Mouse (Mus musculus): ENCODE results near the gene Gm10770. TPM values are rescaled to one million over a fixed set of nuclear protein-coding genes. Genes with fewer than 3 reads are reported as not detected.
"Not testable (repeated sequence)": the region's sequence is repeated elsewhere in the genome, so short reads cannot be mapped to it uniquely, and the experiment has no call there.

The Gm10770 gene
- not detected in 2 replicates for polyA plus RNA-seq (2015; fragmentation: Nextera tagmentation; extraction: Ambion mirVana)

- 80% methylated on average over 4 of the region's 4 CpGs for WGBS
- H3K27me3 ChIP-seq; H3K4me2 ChIP-seq; H3K4me3 ChIP-seq; ATAC-seq; H3K4me1 ChIP-seq; H3K9ac ChIP-seq; H3K27ac ChIP-seq; H3K36me3 ChIP-seq (ENCODE audit: poor library complexity, severe bottlenecking): not testable (repeated sequence)
- H3K9me3 ChIP-seq (replicated peaks) = peaks cover 13% of the 10 kb centered on the region; the same call in 1 of the 2 replicates
These were observed at the start of gene Gm10770 for GRCm38 (mm10) chr2:150179579-150179978. Gene Gm10770 (minus strand): TSS chr2:150179679.

DNA sequence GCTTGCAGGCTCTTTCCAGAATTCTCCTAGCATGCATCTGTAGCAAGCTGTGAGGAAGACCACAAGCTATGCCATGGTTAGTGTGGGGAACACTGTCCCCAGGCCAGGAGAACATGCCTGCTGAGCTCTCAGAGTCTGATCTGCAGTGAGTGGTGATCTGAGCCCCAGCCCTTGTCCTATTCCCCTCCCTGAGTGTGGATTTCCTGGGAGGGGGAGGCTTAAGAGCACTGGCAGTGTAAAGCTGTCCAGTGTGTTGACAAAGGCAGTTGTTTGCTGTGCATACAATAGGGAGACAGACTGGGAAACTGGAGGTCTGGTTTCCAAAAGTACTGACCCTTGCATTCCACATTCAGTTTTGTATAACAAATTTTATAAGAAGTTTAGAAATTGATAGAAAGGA, 43.8 kb upstream of the Gm10770 start:
- H3K27me3 ChIP-seq; H3K9ac ChIP-seq; H3K9me3 ChIP-seq (replicated peaks); H3K4me2 ChIP-seq; H3K4me3 ChIP-seq; H3K36me3 ChIP-seq (ENCODE audit: poor library complexity, severe bottlenecking); H3K27ac ChIP-seq; ATAC-seq; H3K4me1 ChIP-seq: not testable (repeated sequence)

DNA sequence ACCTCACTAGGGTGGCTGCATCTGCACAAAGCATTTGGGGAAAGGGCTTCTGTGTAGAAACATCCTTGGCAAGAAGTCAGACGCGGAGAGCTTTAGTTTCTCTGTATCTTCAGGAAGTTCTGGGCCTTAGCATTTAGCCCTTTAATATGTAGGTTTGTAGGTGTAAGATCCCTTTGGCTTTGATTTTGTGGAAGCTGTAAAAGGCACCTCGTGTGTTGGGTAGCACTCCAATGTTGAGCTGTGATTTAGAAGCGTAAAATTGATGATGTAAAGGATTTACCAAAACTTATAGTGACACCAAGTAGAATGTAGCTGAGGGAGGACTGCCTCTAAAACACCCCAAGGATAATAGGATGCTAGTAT, 38.9 kb upstream of the Gm10770 start:
- H3K27ac ChIP-seq; H3K9me3 ChIP-seq (replicated peaks); H3K4me1 ChIP-seq; H3K27me3 ChIP-seq; H3K36me3 ChIP-seq (ENCODE audit: poor library complexity, severe bottlenecking): not testable (repeated sequence)
- Histone ChIP-seq H3K4me2 (peak overlapping the region; percentile 57), H3K4me3 (peak overlapping the region; percentile 41), H3K9ac (peak overlapping the region; percentile 59)
- ATAC-seq = peak; percentile 17
- WGBS = 26% methylated on average over 3 of the region's 4 CpGs

DNA sequence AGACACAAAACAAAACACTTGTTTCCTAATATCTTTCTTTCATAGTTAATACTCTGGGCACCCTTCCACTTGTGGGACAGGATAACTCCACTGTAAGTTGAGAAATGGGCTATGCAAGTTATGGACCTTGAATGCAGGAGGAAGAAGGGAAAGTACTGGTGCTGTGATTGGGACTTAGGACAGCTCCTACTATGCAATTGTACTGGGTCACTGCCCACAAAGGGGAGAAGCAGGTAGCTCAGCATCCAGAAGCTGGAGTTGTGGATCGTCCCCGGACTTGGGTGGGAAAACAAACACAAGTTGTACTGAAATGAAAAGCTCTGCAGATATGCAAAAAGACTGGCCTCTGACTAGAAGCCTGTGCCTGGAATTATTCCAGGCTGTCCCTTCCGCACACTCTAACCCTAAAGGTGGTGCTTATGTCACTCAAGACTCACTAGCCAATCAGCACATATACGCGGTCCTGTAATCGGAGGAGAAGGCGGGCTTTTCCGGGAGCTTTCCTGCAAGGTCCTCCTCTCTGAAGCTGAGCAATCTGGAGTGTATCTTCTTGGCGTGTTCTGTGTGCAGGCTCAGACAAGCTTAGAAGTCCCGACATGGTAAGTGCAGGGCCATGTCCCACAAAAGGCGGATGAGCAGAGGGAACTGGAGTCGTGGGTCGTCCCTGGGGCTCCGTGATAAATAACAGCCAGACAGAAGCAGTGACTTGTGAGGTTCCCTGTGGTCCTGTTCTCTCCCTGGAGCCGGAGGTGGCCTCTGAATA, 38.3 kb upstream of the Gm10770 start, which contains the start of gene Zfp937:
Gene Zfp937 (plus strand): TSS at position 474 of the 763 bp plus-strand sequence.
- H3K9me3 ChIP-seq (replicated peaks); H3K4me1 ChIP-seq; H3K27me3 ChIP-seq; H3K27ac ChIP-seq; H3K36me3 ChIP-seq (ENCODE audit: poor library complexity, severe bottlenecking): not testable (repeated sequence)
- ATAC-seq = peak; percentile 100
- WGBS = 4% methylated on average over 15 of the region's 15 CpGs
- Histone ChIP-seq H3K9ac (peak within 1 kb of the TSS; percentile 59), H3K4me2 (peak within 1 kb of the TSS; percentile 57), H3K4me3 (peak within 1 kb of the TSS; percentile 41)

DNA sequence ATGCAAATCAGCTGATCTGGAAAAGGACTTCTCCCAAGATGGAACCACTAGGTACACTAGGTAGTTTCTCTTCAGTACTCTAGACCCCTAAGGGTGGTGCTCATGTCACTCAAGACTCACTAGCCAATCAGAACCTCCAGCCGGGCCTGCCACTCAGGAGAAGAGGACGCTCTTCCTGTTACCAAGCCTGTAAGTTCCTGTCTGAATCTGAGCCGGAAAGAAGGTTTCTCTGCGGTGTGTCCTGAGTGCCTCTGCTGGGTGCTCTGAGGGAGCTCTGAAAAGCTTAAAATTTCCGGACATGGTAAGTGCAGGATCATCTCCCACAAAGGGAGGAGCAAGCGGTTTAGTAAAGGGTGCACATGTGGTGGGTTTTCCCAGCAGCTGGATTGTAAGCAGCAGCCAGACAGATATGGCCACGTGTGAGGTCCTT, 2.1 kb upstream of the Gm10770 start, which contains the start of gene Gm14139:
Gene Gm14139 (plus strand): TSS at position 186 of the 430 bp plus-strand sequence.
- not testable (repeated sequence) for H3K9ac ChIP-seq; ATAC-seq; H3K4me1 ChIP-seq; H3K4me3 ChIP-seq; H3K27me3 ChIP-seq; H3K4me2 ChIP-seq; H3K27ac ChIP-seq; H3K36me3 ChIP-seq (ENCODE audit: poor library complexity, severe bottlenecking)
- peaks cover 13% of the 10 kb centered on the region; the same call in 1 of the 2 replicates for H3K9me3 ChIP-seq (replicated peaks)
- WGBS = 81% methylated on average over 7 of the region's 7 CpGs

- H3K27ac ChIP-seq; H3K4me2 ChIP-seq; ATAC-seq; H3K27me3 ChIP-seq; H3K4me1 ChIP-seq; H3K4me3 ChIP-seq; H3K36me3 ChIP-seq (ENCODE audit: poor library complexity, severe bottlenecking); H3K9ac ChIP-seq: not testable (repeated sequence)
- H3K9me3 ChIP-seq (replicated peaks) = peaks cover 13% of the 10 kb centered on the region; the same call in 1 of the 2 replicates
These were observed 1.6 kb upstream of the Gm10770 start for GRCm38 (mm10) chr2:150181046-150181445.

DNA sequence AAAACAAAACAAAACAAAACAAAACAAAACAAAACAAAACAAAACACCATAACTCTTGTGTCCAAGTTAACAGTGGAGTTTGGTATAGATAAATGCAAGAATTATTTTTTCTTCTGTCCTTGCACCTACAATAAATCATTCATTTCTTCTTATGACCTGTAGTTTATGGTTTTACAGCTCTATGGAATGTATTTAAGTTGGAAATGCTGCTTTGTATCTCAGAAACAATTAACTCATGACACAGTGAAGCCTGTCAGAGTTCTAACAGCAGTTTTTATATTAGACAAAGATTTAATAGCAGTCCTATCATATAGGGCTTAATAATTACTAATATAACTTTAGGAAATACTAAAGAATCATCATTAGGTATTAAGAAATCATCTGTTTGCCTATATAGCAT, 5.6 kb downstream of the Gm10770 start:
- Histone ChIP-seq H3K9ac (no peak overlapping the region), H3K27ac (no peak overlapping the region), H3K27me3 (no peaks in the 10 kb centered on the region), H3K4me2 (no peak overlapping the region), H3K36me3 (ENCODE audit: poor library complexity, severe bottlenecking) (no peaks in the 10 kb centered on the region), H3K4me3 (no peak overlapping the region), H3K9me3 (replicated peaks) (peaks cover 13% of the 10 kb centered on the region; the same call in 1 of the 2 replicates), H3K4me1 (no peaks in the 10 kb centered on the region)
- no peak for ATAC-seq

- no peaks in the 10 kb centered on the region for H3K36me3 ChIP-seq (ENCODE audit: poor library complexity, severe bottlenecking)
- no peak overlapping the region for H3K4me2 ChIP-seq
- no peaks in the 10 kb centered on the region for H3K27me3 ChIP-seq
- no peak for ATAC-seq
- H3K9ac ChIP-seq = no peak overlapping the region
- H3K9me3 ChIP-seq (replicated peaks) = no peaks in the 10 kb centered on the region
- no peak overlapping the region for H3K27ac ChIP-seq
- no peak overlapping the region for H3K4me3 ChIP-seq
- H3K4me1 ChIP-seq = no peaks in the 10 kb centered on the region
These were observed 12.8 kb downstream of the Gm10770 start for GRCm38 (mm10) chr2:150166703-150167102.

DNA sequence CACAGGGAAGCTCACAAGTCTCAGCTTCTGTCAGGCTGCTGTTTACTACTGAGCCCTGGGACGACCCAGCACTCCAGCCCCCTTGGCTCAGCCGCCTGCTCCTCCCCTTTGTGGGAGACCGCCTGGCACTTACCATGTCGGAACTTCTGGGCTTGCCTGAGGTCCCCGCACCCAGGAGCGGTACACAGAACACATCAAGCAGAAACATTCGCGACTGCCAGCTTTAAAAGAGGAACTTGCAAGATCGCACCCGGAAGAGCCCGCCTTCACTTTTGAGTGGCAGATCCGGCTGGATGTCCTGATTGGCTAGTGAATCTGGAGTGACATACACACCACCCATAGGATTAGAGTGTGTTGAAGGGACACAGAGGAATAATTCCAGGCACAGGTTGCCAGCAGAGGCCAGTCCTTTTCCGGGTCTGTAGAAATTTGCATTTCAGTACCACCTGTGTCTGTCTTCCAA, 43.0 kb downstream of the Gm10770 start, which contains the start of gene Zfp120:
Gene Zfp120 (minus strand): TSS at position 274 of the 463 bp plus-strand sequence.
- peak within 1 kb of the TSS; percentile 75 for H3K9ac ChIP-seq
- 0% methylated on average over 13 of the region's 13 CpGs for WGBS
- peak within 1 kb of the TSS; percentile 62 for H3K4me2 ChIP-seq
- peak within 1 kb of the TSS; percentile 70 for H3K4me3 ChIP-seq
- peak; percentile 100 for ATAC-seq
- H3K9me3 ChIP-seq (replicated peaks) = no peaks in the 10 kb centered on the region; the same call in 1 of the 2 replicates
- H3K36me3 ChIP-seq (ENCODE audit: poor library complexity, severe bottlenecking) = peaks cover 20% of the 10 kb centered on the region
- peaks cover 11% of the 10 kb centered on the region for H3K4me1 ChIP-seq
- peak within 1 kb of the TSS; percentile 74; the same call in 1 of the 2 replicates for H3K27ac ChIP-seq
- no peaks in the 10 kb centered on the region for H3K27me3 ChIP-seq

DNA sequence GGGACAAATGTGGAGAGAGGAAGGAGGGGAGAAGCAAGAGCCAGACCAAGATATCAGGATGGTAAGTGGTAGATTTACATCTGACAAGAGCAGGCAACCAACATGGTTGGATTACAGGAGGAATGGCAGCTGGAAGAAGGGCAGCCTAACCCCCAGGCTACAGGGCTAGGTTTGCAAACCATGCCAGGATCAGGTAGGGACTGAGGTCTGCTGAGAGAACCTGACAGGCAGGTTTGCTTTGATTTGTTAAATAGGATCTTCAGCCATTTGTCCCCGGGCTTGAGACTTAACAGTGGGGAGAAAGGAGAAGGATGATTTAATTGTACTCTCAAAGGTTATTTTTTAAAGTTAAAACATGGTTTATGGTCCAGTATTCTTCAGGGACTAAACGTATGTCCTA, 46.7 kb downstream of the Gm10770 start:
- no peak for ATAC-seq
- Histone ChIP-seq H3K27me3 (no peaks in the 10 kb centered on the region), H3K4me1 (peaks cover 11% of the 10 kb centered on the region), H3K4me2 (no peak overlapping the region), H3K36me3 (ENCODE audit: poor library complexity, severe bottlenecking) (peaks cover 43% of the 10 kb centered on the region), H3K27ac (no peak overlapping the region), H3K4me3 (no peak overlapping the region), H3K9ac (no peak overlapping the region), H3K9me3 (replicated peaks) (peaks cover 22% of the 10 kb centered on the region)
- WGBS = 91% methylated on average over 2 of the region's 2 CpGs

DNA sequence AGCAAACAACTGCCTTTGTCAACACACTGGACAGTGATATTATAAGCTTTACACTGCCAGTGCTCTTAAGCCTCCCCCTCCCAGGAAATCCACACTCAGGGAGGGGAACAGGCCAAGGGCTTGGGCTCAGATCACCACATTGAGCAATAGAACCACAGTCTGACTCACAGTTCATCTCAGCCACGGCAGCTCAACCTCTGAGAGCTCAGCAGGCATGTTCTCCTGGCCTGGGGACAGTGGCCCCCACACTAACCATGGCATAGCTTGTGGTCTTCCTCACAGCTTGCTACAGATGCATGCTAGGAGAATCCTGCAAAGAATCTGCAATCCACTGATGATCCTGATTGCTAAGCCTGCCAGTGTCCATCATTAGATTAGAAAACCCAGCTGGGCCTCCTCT, 47.5 kb downstream of the Gm10770 start:
- 100% methylated on average over 1 of the region's 1 CpGs for WGBS
- H3K4me2 ChIP-seq, H3K27me3 ChIP-seq, H3K27ac ChIP-seq, H3K9ac ChIP-seq, ATAC-seq, H3K4me3 ChIP-seq: not testable (repeated sequence)
- Histone ChIP-seq H3K4me1 (peaks cover 11% of the 10 kb centered on the region), H3K9me3 (replicated peaks) (peaks cover 26% of the 10 kb centered on the region), H3K36me3 (ENCODE audit: poor library complexity, severe bottlenecking) (peaks cover 45% of the 10 kb centered on the region)
